In the genomic region with DNA sequence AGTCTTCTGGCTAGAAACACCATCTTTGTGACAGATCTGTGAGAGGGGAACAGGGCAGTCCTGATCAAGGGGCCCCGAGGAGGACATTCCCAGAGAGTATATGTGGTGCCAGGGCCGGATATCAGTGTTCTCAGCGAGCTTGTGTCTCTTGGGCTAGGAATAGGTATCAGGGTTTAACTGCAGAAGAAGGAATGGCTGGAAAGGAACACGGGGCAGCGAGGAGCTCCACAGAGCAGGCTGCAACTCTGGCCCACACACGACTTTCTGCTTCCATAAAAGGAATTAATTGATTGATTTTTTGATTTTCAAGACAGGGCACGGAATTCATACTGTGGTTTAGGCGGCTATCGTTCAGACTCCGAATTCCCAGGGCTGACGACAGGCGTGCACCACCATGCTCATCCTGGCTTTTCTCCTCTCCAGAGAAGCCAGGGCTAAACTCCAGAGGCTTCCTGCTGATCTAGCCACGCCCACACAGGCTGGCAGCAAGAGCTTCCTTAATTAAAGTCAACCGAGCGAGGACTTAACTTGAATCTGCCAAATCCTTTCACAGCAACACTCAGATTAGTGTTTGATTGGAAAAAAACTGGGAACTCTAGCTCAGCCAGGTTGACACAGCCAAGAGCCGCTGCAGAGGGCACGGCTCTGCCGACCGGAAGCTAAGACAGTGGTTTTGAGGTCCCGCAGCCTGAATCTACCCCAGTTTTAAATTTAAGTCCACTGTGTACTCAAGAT, we compare ENCODE assay signal across 9 mouse cellular contexts.
DNase-seq lines count a peak whose midpoint lies in the region; ATAC-seq and TF ChIP-seq lines count a peak whose summit lies in the region.
"Had no signal": no experiment of that assay in that cellular context is flagged by ENCODE, and none has a peak within 500 bp of the region (broad histone marks: within the 10 kb centered on the region; RNA-seq: fewer than 3 reads in every experiment).

No protein-coding gene starts in this region.

- peak overlapping the region; percentile 66 for H3K4me2 ChIP-seq in limb, embryonic 12.5 days
- H3K4me2 ChIP-seq in midbrain, embryonic 11.5 days: peak overlapping the region; percentile 47
- peak overlapping the region; percentile 73 for H3K4me2 ChIP-seq in stomach, embryonic 15.5 days

- no peaks in the 10 kb centered on the region for H3K27me3 ChIP-seq in heart, adult 2 months (ENCODE audit: control insufficient read depth, insufficient read depth, low read length)
- peaks cover 14% of the 10 kb centered on the region; the same call in 1 of the 2 replicates for H3K27me3 ChIP-seq in limb, embryonic 12.5 days
- H3K27me3 ChIP-seq in midbrain, embryonic 11.5 days (ENCODE audit: control insufficient read depth, insufficient read depth, low read length): 0 out of 2 replicates have a peak, but pooled peaks cover 3% of the 10 kb centered on the region
- H3K27me3 ChIP-seq in stomach, embryonic 15.5 days (replicated peaks): no peaks in the 10 kb centered on the region

- TF ChIP-seq CTCF in heart, adult 2 months (IDR thresholded peaks at IDR 0.05): no peak

- no peaks in the 10 kb centered on the region for H3K4me1 ChIP-seq in heart, adult 2 months (ENCODE audit: control insufficient read depth, insufficient read depth, low read length)
- H3K4me1 ChIP-seq in limb, embryonic 12.5 days (replicated peaks): peaks cover 7% of the 10 kb centered on the region
- peaks cover 4% of the 10 kb centered on the region; the same call in 1 of the 2 replicates for H3K4me1 ChIP-seq in midbrain, embryonic 11.5 days (ENCODE audit: control insufficient read depth, insufficient read depth, low read length)
- no peaks in the 10 kb centered on the region for H3K4me1 ChIP-seq in stomach, embryonic 15.5 days

- peak overlapping the region; percentile 47 for H3K4me3 ChIP-seq in heart, adult 2 months
- peak overlapping the region; percentile 39 for H3K4me3 ChIP-seq in limb, embryonic 12.5 days (replicated peaks)
- peak overlapping the region; percentile 18 for H3K4me3 ChIP-seq in midbrain, embryonic 11.5 days (ENCODE audit: low read depth, low read length)
- peak overlapping the region; percentile 36 for H3K4me3 ChIP-seq in stomach, embryonic 15.5 days (replicated peaks)
- H3K4me3 ChIP-seq: erythroblast, embryonic 14.5 days had no signal

- TF ChIP-seq POLR2A in heart, adult 2 months (IDR thresholded peaks at IDR 0.05; ENCODE audit: insufficient read depth, low read depth, low read length): no peak

- intact Hi-C loops in heart, adult 2 months (cut with DNase I): no loop called here

- 8% methylated on average over 20 of the region's 20 CpGs for WGBS in heart, adult 2 months
- WGBS in limb, embryonic 12.5 days: 9% methylated on average over 20 of the region's 20 CpGs
- 2% methylated on average over 20 of the region's 20 CpGs for WGBS in midbrain, embryonic 11.5 days
- 8% methylated on average over 20 of the region's 20 CpGs for WGBS in stomach, embryonic 15.5 days

- H3K79me2 ChIP-seq in heart, adult 2 months (replicated peaks; ENCODE audit: control insufficient read depth, insufficient read depth, low read length): no peaks in the 10 kb centered on the region

- no peak for TF ChIP-seq EP300 in heart, adult 2 months (IDR thresholded peaks at IDR 0.05; ENCODE audit: insufficient read depth, low read depth, low read length)

- H3K9ac ChIP-seq in heart, adult 2 months (ENCODE audit: low read depth, low read length): no peak overlapping the region
- 0 out of 2 replicates have a peak overlapping the region, but pooled peaks have one; percentile 27 for H3K9ac ChIP-seq in limb, embryonic 12.5 days (replicated peaks)
- H3K9ac ChIP-seq in midbrain, embryonic 11.5 days (ENCODE audit: low read length): peak overlapping the region; percentile 33; the same call in 1 of the 2 replicates
- no peak overlapping the region for H3K9ac ChIP-seq in stomach, embryonic 15.5 days

- ATAC-seq in CD4-positive, CD25-positive, alpha-beta regulatory T cell, adult 4 months: no peak
- 0 out of 2 replicates have a peak, but pooled peaks have one; percentile 53 for ATAC-seq in limb, embryonic 12.5 days (ENCODE audit: insufficient number of reproducible peaks, insufficient read depth, low FRiP score, low TSS enrichment, low read depth)
- ATAC-seq in midbrain, embryonic 11.5 days (ENCODE audit: low FRiP score): peak; percentile 92
- 0 out of 2 replicates have a peak, but pooled peaks have one; percentile 50 for ATAC-seq in stomach, embryonic 15.5 days (ENCODE audit: insufficient read depth, low FRiP score, low read depth)

- DNase-seq in CD4-positive, CD25-positive, alpha-beta regulatory T cell, adult 2 months (ENCODE audit: low read depth, low spot score): peak; percentile 6
- DNase-seq in cerebellum, postnatal 4 days (ENCODE audit: low spot score in 2 of 2): peak; percentile 29 to 73
- peak; percentile 34 to 45 for DNase-seq in heart, adult 2 months
- DNase-seq in kidney, adult 11 months: peak; percentile 72
- no peak for DNase-seq in midbrain, embryonic 11.5 days (ENCODE audit: low spot score, missing footprints)

- H3K27ac ChIP-seq in heart, adult 2 months: no peak overlapping the region
- H3K27ac ChIP-seq in limb, embryonic 12.5 days: no peak overlapping the region
- no peak overlapping the region for H3K27ac ChIP-seq in midbrain, embryonic 11.5 days (ENCODE audit: low read depth, low read length)
- no peak overlapping the region for H3K27ac ChIP-seq in stomach, embryonic 15.5 days

- H3K9me3 ChIP-seq in limb, embryonic 12.5 days: no peaks in the 10 kb centered on the region
- no peaks in the 10 kb centered on the region for H3K9me3 ChIP-seq in midbrain, embryonic 11.5 days (ENCODE audit: control insufficient read depth, low read length)
- H3K9me3 ChIP-seq in stomach, embryonic 15.5 days: no peaks in the 10 kb centered on the region

- no peaks in the 10 kb centered on the region for H3K36me3 ChIP-seq in heart, adult 2 months (ENCODE audit: control insufficient read depth, insufficient read depth, low read length)
- no peaks in the 10 kb centered on the region for H3K36me3 ChIP-seq in limb, embryonic 12.5 days
- no peaks in the 10 kb centered on the region for H3K36me3 ChIP-seq in midbrain, embryonic 11.5 days (ENCODE audit: control insufficient read depth, insufficient read depth, low read length)
- H3K36me3 ChIP-seq in stomach, embryonic 15.5 days: no peaks in the 10 kb centered on the region

Comparison
In these comparisons a context has a peak if more than half of its experiments do, and no peak if none do; other contexts are left out.
1. H3K9ac ChIP-seq: peak in limb, embryonic 12.5 days (single experiment) and midbrain, embryonic 11.5 days (single experiment); none in heart, adult 2 months (single experiment) and stomach, embryonic 15.5 days (single experiment).
2. Peak in every context shown above with its lines, with median percentiles within 50 percentile points of each other: H3K4me3 ChIP-seq and H3K4me2 ChIP-seq.